Mouse (Mus musculus): ENCODE measurements at regions not wholly inside any gene's neighbourhood (a gene's known extent, or its start where the extent isn't known, plus 50 kb on each side); places are given as distances from the start of the nearest gene placed in this dataset.

DNA sequence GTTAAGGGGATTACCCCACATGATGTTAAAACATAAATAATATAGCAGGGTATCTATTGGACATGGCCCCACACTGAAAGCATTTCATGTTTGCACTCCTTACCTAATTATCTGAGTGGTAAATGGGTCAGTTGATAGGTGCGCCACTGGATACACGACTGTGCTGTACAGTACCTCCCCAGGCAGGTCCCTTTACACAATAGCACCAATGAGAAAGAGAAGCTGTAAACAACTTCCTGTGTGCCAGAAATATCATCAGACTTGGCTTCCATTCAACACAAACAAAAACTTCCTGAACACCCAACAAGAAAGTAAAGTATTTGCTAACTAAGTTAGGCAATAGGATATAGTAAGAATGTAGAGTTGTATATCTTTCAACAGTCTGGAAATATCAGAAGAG, 76.3 kb upstream of the Tigd2 start:
- TF ChIP-seq POLR2A (IDR thresholded peaks at IDR 0.05; ENCODE audit: insufficient read length, low read depth) (no peak), MYOG (IDR thresholded peaks at IDR 0.05; ENCODE audit: control insufficient read depth in 1 of 3, insufficient read depth in 1 of 3, insufficient read length in 2 of 3, low read depth in 2 of 3) (no peak), TCF12 (IDR thresholded peaks at IDR 0.05; ENCODE audit: insufficient read depth, poor library complexity, severe bottlenecking) (no peak), MAX (IDR thresholded peaks at IDR 0.05; ENCODE audit: low read depth) (no peak), USF1 (IDR thresholded peaks at IDR 0.05; ENCODE audit: low read depth) (no peak), MYOD1 (IDR thresholded peaks at IDR 0.05; ENCODE audit: control insufficient read depth in 1 of 3, insufficient read length in 2 of 3, low read depth in 2 of 3) (no peak), POLR2AphosphoS2 (IDR thresholded peaks at IDR 0.05; ENCODE audit: insufficient read length, low read depth) (no peak)
